Mouse (Mus musculus): ENCODE measurements around the gene Saysd1. TPM values are rescaled to one million over a fixed set of nuclear protein-coding genes. Genes with fewer than 3 reads are reported as not detected.

Saysd1 gene
- polyA plus RNA-seq, 1 experiment from 2014 or later = 4.8 TPM

DNA sequence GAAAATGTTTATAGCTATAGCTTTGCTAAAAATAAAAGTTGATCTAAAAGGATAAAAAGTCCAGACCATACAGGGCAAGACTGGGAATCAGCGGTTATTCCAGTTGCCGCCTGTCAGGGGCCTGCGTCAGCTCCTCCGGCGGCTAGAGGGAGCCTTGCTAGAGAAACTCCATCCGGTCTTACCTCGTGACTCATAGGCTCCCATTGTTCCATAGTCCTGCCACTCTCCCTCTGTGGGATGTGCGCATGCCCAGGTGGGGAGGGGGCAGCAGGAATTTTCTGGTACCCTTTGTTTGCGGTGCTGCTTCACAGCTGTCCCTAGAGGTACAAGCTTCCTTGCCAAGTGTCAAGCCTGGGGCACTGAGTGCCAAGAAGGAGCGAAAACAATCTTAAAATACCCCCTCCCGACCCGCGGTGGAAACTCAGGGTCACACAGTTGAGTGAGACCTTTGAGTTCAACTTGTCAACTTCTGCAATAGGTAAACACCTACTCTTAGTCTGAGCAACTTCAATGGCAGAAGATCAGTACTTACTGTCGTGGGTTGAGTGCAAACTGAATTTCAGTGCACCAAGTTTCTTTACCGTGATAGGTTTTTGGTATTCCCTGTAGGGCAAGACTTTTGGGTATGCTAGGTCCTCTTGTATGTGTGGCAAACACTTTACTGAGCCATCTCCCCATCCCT is 10.8 kb downstream of the Saysd1 start:
- Histone ChIP-seq H3K4me3 (no peak overlapping the region), H3K36me3 (no peaks in the 10 kb centered on the region), H3K4me1 (no peaks in the 10 kb centered on the region), H3K27ac (no peak overlapping the region), H3K9me3 (replicated peaks) (no peaks in the 10 kb centered on the region), H3K9ac (no peak overlapping the region), H3K27me3 (replicated peaks) (no peaks in the 10 kb centered on the region), H3K4me2 (no peak overlapping the region)
- 69% methylated on average over 15 of the region's 15 CpGs for WGBS (ENCODE audit: insufficient replicate concordance)
- no peak for ATAC-seq

DNA sequence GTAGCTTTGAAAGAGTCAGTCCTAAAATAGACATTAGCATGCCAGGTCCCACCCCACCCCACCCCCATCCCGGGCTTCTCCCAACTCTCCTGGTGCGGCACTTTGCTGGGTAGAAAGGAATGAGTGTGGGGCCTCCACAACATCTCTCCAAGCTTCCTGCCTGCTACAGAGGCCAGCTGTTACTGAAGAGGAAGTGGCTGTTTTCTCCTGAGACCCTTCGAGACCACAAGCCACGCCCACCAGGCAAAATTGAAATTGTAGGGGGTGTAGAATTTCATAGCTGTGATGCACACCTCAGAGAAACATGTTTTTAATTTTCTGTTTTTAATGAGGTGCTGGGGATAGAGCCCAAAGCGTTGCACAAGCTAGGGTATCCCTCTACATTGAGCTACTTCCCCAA is 17.5 kb downstream of the Saysd1 start:
- no peak overlapping the region for H3K4me2 ChIP-seq
- H3K9ac ChIP-seq = no peak overlapping the region
- H3K27me3 ChIP-seq (replicated peaks) = no peaks in the 10 kb centered on the region
- ATAC-seq = no peak
- 29% methylated on average over 5 of the region's 5 CpGs for WGBS (ENCODE audit: insufficient replicate concordance)
- no peaks in the 10 kb centered on the region for H3K9me3 ChIP-seq (replicated peaks)
- no peak overlapping the region for H3K4me3 ChIP-seq
- H3K36me3 ChIP-seq = no peaks in the 10 kb centered on the region
- no peak overlapping the region for H3K27ac ChIP-seq
- H3K4me1 ChIP-seq = peaks cover 10% of the 10 kb centered on the region

DNA sequence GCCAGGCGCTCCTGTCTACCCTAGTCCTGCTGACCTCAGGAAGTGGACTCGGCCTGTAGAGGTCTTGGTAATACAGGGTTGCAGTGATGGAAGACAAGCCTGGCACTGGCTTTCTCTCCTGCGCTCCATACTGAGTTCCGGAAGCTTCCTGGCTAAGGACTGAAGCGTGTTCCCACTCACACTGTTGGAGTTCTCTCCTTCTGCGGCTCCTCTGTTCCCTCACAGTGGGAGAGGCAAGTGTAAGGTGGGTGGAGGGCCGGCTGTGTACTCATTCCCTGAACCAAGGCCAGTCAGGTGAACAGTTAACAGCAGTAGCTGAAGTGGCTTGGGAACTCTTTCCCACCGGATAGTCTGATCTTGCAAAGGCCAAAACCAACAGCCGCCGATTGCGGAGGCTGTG is 18.3 kb downstream of the Saysd1 start:
- ATAC-seq = no peak
- Histone ChIP-seq H3K4me1 (peaks cover 10% of the 10 kb centered on the region), H3K9ac (no peak overlapping the region), H3K27me3 (replicated peaks) (no peaks in the 10 kb centered on the region), H3K27ac (no peak overlapping the region), H3K4me3 (no peak overlapping the region), H3K36me3 (no peaks in the 10 kb centered on the region), H3K9me3 (replicated peaks) (no peaks in the 10 kb centered on the region), H3K4me2 (no peak overlapping the region)
- 84% methylated on average over 11 of the region's 11 CpGs for whole genome bisulfite sequencing (ENCODE audit: insufficient replicate concordance)

GRCm38 (mm10) chr14:20116149-20116605 is 22.2 kb downstream of the Saysd1 start:
- Histone ChIP-seq H3K27ac (no peak overlapping the region), H3K4me1 (peaks cover 13% of the 10 kb centered on the region), H3K4me3 (no peak overlapping the region), H3K27me3 (replicated peaks) (no peaks in the 10 kb centered on the region), H3K9me3 (replicated peaks) (no peaks in the 10 kb centered on the region), H3K9ac (no peak overlapping the region), H3K36me3 (no peaks in the 10 kb centered on the region), H3K4me2 (no peak overlapping the region)
- WGBS (ENCODE audit: insufficient replicate concordance) = 57% methylated on average over 9 of the region's 9 CpGs
- no peak for ATAC-seq

GRCm38 (mm10) chr14:20114951-20115350 is 23.4 kb downstream of the Saysd1 start:
- Histone ChIP-seq H3K9me3 (replicated peaks) (no peaks in the 10 kb centered on the region), H3K4me2 (no peak overlapping the region), H3K9ac (no peak overlapping the region), H3K36me3 (no peaks in the 10 kb centered on the region), H3K27me3 (replicated peaks) (no peaks in the 10 kb centered on the region), H3K27ac (no peak overlapping the region), H3K4me1 (peaks cover 13% of the 10 kb centered on the region), H3K4me3 (no peak overlapping the region)
- no peak for ATAC-seq
- WGBS (ENCODE audit: insufficient replicate concordance) = 71% methylated on average over 6 of the region's 6 CpGs

GRCm38 (mm10) chr14:20113964-20114363 is 24.4 kb downstream of the Saysd1 start:
- WGBS (ENCODE audit: insufficient replicate concordance) = 6% methylated on average over 6 of the region's 6 CpGs
- no peak overlapping the region for H3K4me2 ChIP-seq
- no peak overlapping the region for H3K4me3 ChIP-seq
- no peaks in the 10 kb centered on the region for H3K27me3 ChIP-seq (replicated peaks)
- ATAC-seq = peak; percentile 62; the same call in 1 of the 2 replicates
- no peak overlapping the region for H3K27ac ChIP-seq
- H3K9ac ChIP-seq = no peak overlapping the region
- no peaks in the 10 kb centered on the region for H3K9me3 ChIP-seq (replicated peaks)
- no peaks in the 10 kb centered on the region for H3K36me3 ChIP-seq
- peaks cover 13% of the 10 kb centered on the region for H3K4me1 ChIP-seq

- H3K4me3 ChIP-seq = no peak overlapping the region
- H3K4me2 ChIP-seq = no peak overlapping the region
- 42% methylated on average over 7 of the region's 7 CpGs for WGBS (ENCODE audit: insufficient replicate concordance)
- peaks cover 13% of the 10 kb centered on the region for H3K4me1 ChIP-seq
- H3K27ac ChIP-seq = no peak overlapping the region
- no peak overlapping the region for H3K9ac ChIP-seq
- H3K27me3 ChIP-seq (replicated peaks) = no peaks in the 10 kb centered on the region
- H3K9me3 ChIP-seq (replicated peaks) = no peaks in the 10 kb centered on the region
- H3K36me3 ChIP-seq = no peaks in the 10 kb centered on the region
- peak; percentile 66; the same call in 1 of the 2 replicates for ATAC-seq
These were observed 25.0 kb downstream of the Saysd1 start for GRCm38 (mm10) chr14:20113189-20113961.

- Histone ChIP-seq H3K4me1 (peaks cover 10% of the 10 kb centered on the region), H3K4me2 (no peak overlapping the region), H3K9ac (no peak overlapping the region), H3K27ac (no peak overlapping the region), H3K27me3 (replicated peaks) (no peaks in the 10 kb centered on the region), H3K4me3 (no peak overlapping the region), H3K36me3 (no peaks in the 10 kb centered on the region), H3K9me3 (replicated peaks) (no peaks in the 10 kb centered on the region)
- ATAC-seq = no peak
- WGBS (ENCODE audit: insufficient replicate concordance) = 27% methylated on average over 3 of the region's 3 CpGs
These were observed 26.1 kb downstream of the Saysd1 start for GRCm38 (mm10) chr14:20112218-20112617.

DNA sequence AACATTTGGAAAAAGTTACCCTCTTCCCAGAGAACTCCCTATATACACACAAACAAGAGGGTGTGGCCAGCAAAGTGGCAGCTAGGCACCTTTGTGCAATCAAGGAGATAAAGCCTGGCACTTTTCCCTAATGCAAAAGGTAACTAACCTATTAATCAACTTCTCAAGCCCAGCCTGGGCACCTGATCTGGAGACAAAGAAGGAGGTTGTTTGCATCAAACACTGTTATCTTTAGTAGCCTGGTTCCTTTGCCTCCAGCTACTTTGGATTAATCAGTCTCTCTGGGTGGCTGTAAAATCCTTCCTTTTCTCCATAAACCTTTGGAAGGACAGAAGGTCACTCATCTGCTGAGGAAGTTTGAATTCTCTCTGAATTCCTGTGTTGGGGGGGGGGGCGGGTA is 27.4 kb downstream of the Saysd1 start:
- H3K4me3 ChIP-seq = no peak overlapping the region
- no peaks in the 10 kb centered on the region for H3K36me3 ChIP-seq
- WGBS (ENCODE audit: insufficient replicate concordance) = 57% methylated on average over 1 of the region's 1 CpGs
- no peak for ATAC-seq
- no peaks in the 10 kb centered on the region for H3K27me3 ChIP-seq (replicated peaks)
- no peak overlapping the region for H3K27ac ChIP-seq
- H3K9me3 ChIP-seq (replicated peaks) = no peaks in the 10 kb centered on the region
- H3K4me2 ChIP-seq = no peak overlapping the region
- 0 out of 2 replicates have a peak, but pooled peaks cover 3% of the 10 kb centered on the region for H3K4me1 ChIP-seq
- no peak overlapping the region for H3K9ac ChIP-seq

- Histone ChIP-seq H3K4me1 (peaks cover 7% of the 10 kb centered on the region; the same call in 1 of the 2 replicates), H3K27me3 (replicated peaks) (no peaks in the 10 kb centered on the region), H3K27ac (no peak overlapping the region), H3K9ac (no peak overlapping the region), H3K9me3 (replicated peaks) (no peaks in the 10 kb centered on the region), H3K4me3 (no peak overlapping the region), H3K4me2 (no peak overlapping the region), H3K36me3 (no peaks in the 10 kb centered on the region)
- no peak for ATAC-seq
- whole genome bisulfite sequencing (ENCODE audit: insufficient replicate concordance) = 36% methylated on average over 6 of the region's 6 CpGs
These were observed 32.1 kb downstream of the Saysd1 start for GRCm38 (mm10) chr14:20106271-20106670.

- no peak overlapping the region for H3K4me3 ChIP-seq
- 0 out of 2 replicates have a peak, but pooled peaks cover 1% of the 10 kb centered on the region for H3K27me3 ChIP-seq (replicated peaks)
- no peak for ATAC-seq
- no peak overlapping the region for H3K9ac ChIP-seq
- no peaks in the 10 kb centered on the region for H3K9me3 ChIP-seq (replicated peaks)
- H3K4me2 ChIP-seq = no peak overlapping the region
- H3K36me3 ChIP-seq = no peaks in the 10 kb centered on the region
- 41% methylated on average over 4 of the region's 4 CpGs for WGBS (ENCODE audit: insufficient replicate concordance)
- no peak overlapping the region for H3K27ac ChIP-seq
- peaks cover 7% of the 10 kb centered on the region; the same call in 1 of the 2 replicates for H3K4me1 ChIP-seq
These were observed 35.1 kb downstream of the Saysd1 start for GRCm38 (mm10) chr14:20103207-20103606.

DNA sequence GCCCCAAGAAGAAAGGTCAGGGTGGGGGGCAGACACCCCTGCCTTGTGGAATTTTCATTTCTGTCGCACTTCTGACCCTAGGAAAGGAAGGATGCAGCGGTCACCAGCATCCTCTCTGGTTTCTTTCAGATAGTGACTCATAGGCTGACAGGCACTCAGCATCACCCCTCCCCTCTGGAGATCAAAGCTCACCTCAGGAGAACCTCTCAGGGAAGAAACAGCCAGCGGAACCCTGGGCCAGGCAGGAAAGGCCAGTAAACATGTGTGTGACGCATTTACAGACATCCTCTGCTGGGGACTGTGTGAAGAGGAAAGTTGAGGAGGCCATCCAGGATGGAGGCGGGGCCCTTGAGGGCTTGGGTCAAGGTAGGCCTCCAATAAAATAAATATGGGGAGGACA is 40.3 kb downstream of the Saysd1 start:
- Histone ChIP-seq H3K27me3 (replicated peaks) (0 out of 2 replicates have a peak, but pooled peaks cover 5% of the 10 kb centered on the region), H3K4me3 (no peak overlapping the region), H3K36me3 (no peaks in the 10 kb centered on the region), H3K4me1 (no peaks in the 10 kb centered on the region), H3K9me3 (replicated peaks) (no peaks in the 10 kb centered on the region), H3K9ac (no peak overlapping the region), H3K27ac (no peak overlapping the region), H3K4me2 (no peak overlapping the region)
- no peak for ATAC-seq
- WGBS (ENCODE audit: insufficient replicate concordance) = 30% methylated on average over 5 of the region's 5 CpGs
